Comparison of ENCODE assay signal across 13 mouse cellular contexts in the genomic region with DNA sequence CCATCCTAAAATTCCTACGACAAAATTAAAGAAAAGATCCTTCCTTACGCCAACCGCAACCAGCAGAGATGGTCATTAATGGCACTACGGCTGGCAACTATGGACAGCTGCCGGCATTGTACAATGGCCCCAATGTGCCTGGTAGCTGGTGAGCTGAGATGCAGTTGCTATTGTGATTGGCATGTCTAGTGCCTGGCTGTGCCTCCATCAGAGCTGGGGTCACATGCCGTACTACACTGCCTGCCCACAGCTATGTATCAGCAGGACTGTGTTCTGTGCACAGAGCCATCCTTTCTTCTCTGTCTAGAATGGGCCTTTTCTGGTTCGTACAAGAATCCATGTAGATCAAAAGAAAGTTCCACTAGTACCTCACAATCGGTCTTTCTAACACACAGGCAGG. TPM values are rescaled to one million over a fixed set of nuclear protein-coding genes. Genes with fewer than 3 reads are reported as not detected.
"Had no signal": no experiment of that assay in that cellular context is flagged by ENCODE, and none has a peak within 500 bp of the region (broad histone marks: within the 10 kb centered on the region; RNA-seq: fewer than 3 reads in every experiment).

No protein-coding gene starts in this region.

- H3K4me3 ChIP-seq: limb, embryonic 13.5 days; liver, embryonic 15.5 days; midbrain, embryonic 13.5 days had no signal

- H3K27me3 ChIP-seq: limb, embryonic 13.5 days; liver, embryonic 15.5 days; midbrain, embryonic 13.5 days had no signal

- DNase-seq: kidney, adult 8-10 months; kidney, postnatal 36 days; lung, adult 2 months; lung, postnatal 4 days; right cerebral cortex, postnatal 25 days; thymus, adult 18-20 months; thymus, postnatal 14 days had no signal

- H3K36me3 ChIP-seq: liver, embryonic 15.5 days; midbrain, embryonic 13.5 days had no signal

- ATAC-seq: inflammation-experienced regulatory T-cells, adult 6 months; intestine, postnatal 0 days; midbrain, embryonic 13.5 days had no signal

- H3K4me1 ChIP-seq: liver, embryonic 15.5 days had no signal

- H3K9me3 ChIP-seq: liver, embryonic 15.5 days; midbrain, embryonic 13.5 days had no signal

- H3K27ac ChIP-seq: limb, embryonic 13.5 days; liver, embryonic 15.5 days; midbrain, embryonic 13.5 days; stomach, postnatal 0 days had no signal

RNA-seq across cellular contexts. Expression of a gene that starts 49.2 kb away (rescaled TPM):
- polyA plus RNA-seq: inflammation-experienced regulatory T-cells, adult 6 months had no signal
